Mouse (Mus musculus): Measurements from ENCODE around the gene Acvr1b. TPM values are rescaled to one million over a fixed set of nuclear protein-coding genes. Genes with fewer than 3 reads are reported as not detected.
A peak's percentile ranks its signal among the peaks of the same experiment; 100 is the strongest.

Acvr1b gene
- total and polyA plus RNA-seq, 3 experiments: 2.7 to 4.8 (median 2.9) TPM

DNA sequence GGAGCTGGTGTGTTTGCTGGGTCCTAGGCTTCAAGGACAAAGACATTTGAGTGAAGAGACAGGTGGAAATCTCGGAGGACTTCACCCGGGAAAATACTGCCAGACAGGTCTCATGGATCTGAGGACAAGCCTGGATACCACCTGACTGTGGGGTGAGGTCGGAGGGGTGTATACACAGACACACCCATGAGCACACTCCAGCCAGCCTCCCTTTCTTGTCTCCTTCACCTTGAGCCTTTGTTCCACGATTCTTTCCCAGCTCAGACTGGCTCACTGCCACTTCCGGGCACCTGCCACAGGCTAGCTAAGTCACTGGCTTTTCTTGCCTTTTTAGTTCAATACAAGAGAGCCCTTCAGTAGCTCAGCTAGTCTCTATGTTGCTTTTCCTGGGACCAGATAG is 9.6 kb upstream of the Acvr1b start:
- Histone ChIP-seq H3K4me1 (ENCODE audit: control insufficient read depth in 1 of 2, insufficient read depth in 2 of 2) (peaks cover 2 to 15% of the 10 kb centered on the region in 2 experiments; a peak in 3 of 4 replicates), H3K9ac (ENCODE audit: insufficient read depth, low read depth) (no peak overlapping the region), H3K27me3 (replicated peaks) (peaks cover 31% of the 10 kb centered on the region), H3K27ac (ENCODE audit: insufficient read depth, low read depth) (no peak overlapping the region), H3K9me3 (replicated peaks; ENCODE audit: low read length) (no peaks in the 10 kb centered on the region), H3K36me3 (replicated peaks in 1 of 2; ENCODE audit: control insufficient read depth in 1 of 2, insufficient read depth in 1 of 2, low read length in 1 of 2) (no peaks in the 10 kb centered on the region), H3K4me2 (ENCODE audit: insufficient read depth, low read depth, poor library complexity, severe bottlenecking) (no peak overlapping the region), H3K4me3 (replicated peaks in 1 of 3; ENCODE audit: low read depth in 2 of 3, low read length in 2 of 3, poor library complexity in 1 of 3) (no peak overlapping the region), H3K79me2 (replicated peaks; ENCODE audit: control insufficient read depth, extremely low read depth, insufficient read depth, poor library complexity, severe bottlenecking) (no peaks in the 10 kb centered on the region)
- DNase-seq (ENCODE audit: extremely low read depth): no peak
- TF ChIP-seq PAX5 (IDR thresholded peaks at IDR 0.05; ENCODE audit: low read length) (no peak), SMC3 (IDR thresholded peaks at IDR 0.05; ENCODE audit: low read depth, low read length) (no peak), UBTF (IDR thresholded peaks at IDR 0.05; ENCODE audit: low read depth, low read length) (no peak), E2F4 (IDR thresholded peaks at IDR 0.05; ENCODE audit: insufficient replicate concordance, low read depth, low read length) (no peak), USF2 (conservative IDR thresholded peaks at IDR 0.05; ENCODE audit: low read depth, low read length) (no peak), CHD2 (IDR thresholded peaks at IDR 0.05; ENCODE audit: low read length) (no peak), IRF4 (IDR thresholded peaks at IDR 0.05; ENCODE audit: low read depth, low read length) (no peak), ZKSCAN1 (IDR thresholded peaks at IDR 0.05; ENCODE audit: borderline replicate concordance, low read depth, low read length) (no peak), MAZ (IDR thresholded peaks at IDR 0.05; ENCODE audit: low read depth, low read length) (no peak), MAFK (IDR thresholded peaks at IDR 0.05; ENCODE audit: insufficient replicate concordance, low read length) (no peak), ZMIZ1 (IDR thresholded peaks at IDR 0.05; ENCODE audit: low read depth, low read length) (no peak), BHLHE40 (IDR thresholded peaks at IDR 0.05; ENCODE audit: low read depth, low read length) (no peak), MAX (IDR thresholded peaks at IDR 0.05; ENCODE audit: low read length) (no peak), JUND (conservative IDR thresholded peaks at IDR 0.05; ENCODE audit: low read depth, low read length) (no peak), KAT2A (IDR thresholded peaks at IDR 0.05; ENCODE audit: insufficient replicate concordance, low read length) (no peak)
- dilution Hi-C loops (cut with MboI; ENCODE audit: extremely low pct_ligation_motif_present, extremely low pct_unique_long_range_greater_than_20kb, low sequenced_read_pairs): no loop called here
- in situ Hi-C loops (cut with MboI; ENCODE audit: low pct_ligation_motif_present, low pct_unique_long_range_greater_than_20kb, low sequenced_read_pairs): no loop called here

DNA sequence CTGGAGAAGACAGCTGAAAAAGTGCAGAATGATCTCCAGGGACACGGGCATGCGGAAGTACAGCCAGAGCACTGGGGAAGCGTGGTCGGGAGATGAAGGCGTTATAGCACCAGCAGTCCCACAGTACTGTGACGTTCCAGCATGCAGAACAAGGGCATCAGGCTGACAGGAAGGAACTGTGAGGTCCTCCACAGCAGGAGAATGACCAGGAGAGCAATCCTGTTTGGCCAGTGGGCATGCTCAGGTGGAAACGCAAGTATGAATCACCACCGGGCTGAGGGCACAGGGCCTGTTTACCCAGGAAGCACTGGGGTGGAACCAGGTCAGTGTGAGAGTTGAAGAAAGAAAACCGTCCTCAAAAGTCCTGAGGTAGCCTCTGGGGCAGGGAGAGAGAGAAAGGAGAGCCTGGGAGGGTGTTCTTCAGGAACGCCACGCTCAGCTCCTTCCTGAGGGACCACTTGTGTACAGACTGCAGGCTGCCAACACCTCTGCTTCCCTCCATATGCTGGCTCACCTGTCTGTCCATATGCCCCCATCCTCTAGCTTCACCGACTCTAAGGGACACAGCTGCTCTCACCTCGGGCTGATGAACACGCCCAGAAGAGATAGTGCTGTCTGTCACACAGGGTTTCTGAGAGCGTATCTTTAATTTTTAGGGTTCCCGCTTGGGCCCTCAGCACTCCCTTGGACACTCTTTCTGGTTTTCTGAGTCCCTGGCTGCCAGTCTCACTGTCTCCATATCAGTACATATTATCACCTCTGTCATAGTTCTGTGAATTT is 8.0 kb upstream of the Acvr1b start:
- no peak overlapping the region for H3K4me2 ChIP-seq (ENCODE audit: insufficient read depth, low read depth, poor library complexity, severe bottlenecking)
- no peak overlapping the region for H3K9ac ChIP-seq (ENCODE audit: insufficient read depth, low read depth)
- H3K27me3 ChIP-seq (replicated peaks): peaks cover 38% of the 10 kb centered on the region
- H3K36me3 ChIP-seq (replicated peaks in 1 of 2; ENCODE audit: control insufficient read depth in 1 of 2, insufficient read depth in 1 of 2, low read length in 1 of 2): no peaks in the 10 kb centered on the region
- H3K9me3 ChIP-seq (replicated peaks; ENCODE audit: low read length): no peaks in the 10 kb centered on the region
- in situ Hi-C loops (cut with MboI; ENCODE audit: low pct_ligation_motif_present, low pct_unique_long_range_greater_than_20kb, low sequenced_read_pairs): no loop called here
- no peaks in the 10 kb centered on the region for H3K79me2 ChIP-seq (replicated peaks; ENCODE audit: control insufficient read depth, extremely low read depth, insufficient read depth, poor library complexity, severe bottlenecking)
- TF ChIP-seq ZKSCAN1 (IDR thresholded peaks at IDR 0.05; ENCODE audit: borderline replicate concordance, low read depth, low read length) (no peak), TCF12 (IDR thresholded peaks at IDR 0.05; ENCODE audit: low read depth, low read length) (no peak), CHD1 (IDR thresholded peaks at IDR 0.05; ENCODE audit: low read depth, low read length) (no peak), ELF1 (IDR thresholded peaks at IDR 0.05; ENCODE audit: low read depth, low read length) (peak; percentile 32; the same call in 1 of the 2 replicates), NRF1 (IDR thresholded peaks at IDR 0.05; ENCODE audit: low read depth, low read length) (peak; percentile 50), SMC3 (IDR thresholded peaks at IDR 0.05; ENCODE audit: low read depth, low read length) (no peak), USF1 (IDR thresholded peaks at IDR 0.05; ENCODE audit: low read depth, low read length) (no peak), POLR2AphosphoS2 (IDR thresholded peaks at IDR 0.05; ENCODE audit: low read depth, low read length) (no peak)
- no peak overlapping the region for H3K4me3 ChIP-seq (replicated peaks in 1 of 3; ENCODE audit: low read depth in 2 of 3, low read length in 2 of 3, poor library complexity in 1 of 3)
- peaks cover 9 to 11% of the 10 kb centered on the region in 2 experiments for H3K4me1 ChIP-seq (ENCODE audit: control insufficient read depth in 1 of 2, insufficient read depth in 2 of 2)
- dilution Hi-C loops (cut with MboI; ENCODE audit: extremely low pct_ligation_motif_present, extremely low pct_unique_long_range_greater_than_20kb, low sequenced_read_pairs): no loop called here
- DNase-seq (ENCODE audit: extremely low read depth): no peak
- H3K27ac ChIP-seq (ENCODE audit: insufficient read depth, low read depth): no peak overlapping the region
